Mouse (Mus musculus): ENCODE data around the gene Pard6b.
A peak's percentile ranks its signal among the peaks of the same experiment; 100 is the strongest.
"Not testable (repeated sequence)": the region's sequence is repeated elsewhere in the genome, so short reads cannot be mapped to it uniquely, and the experiment has no call there.

The Pard6b gene

GRCm38 (mm10) chr2:168080431-168081246 is at the start of gene Pard6b:
Gene Pard6b, plus strand, starts transcription at chr2:168081004.
- peak; percentile 100 for DNase-seq

- DNase-seq, result no peak
Measured at GRCm38 (mm10) chr2:168031842-168032241, 49.0 kb upstream of the Pard6b start.

- DNase-seq, result no peak
Measured at GRCm38 (mm10) chr2:168033905-168034304, 46.9 kb upstream of the Pard6b start.

GRCm38 (mm10) chr2:168035907-168036306 is 44.9 kb upstream of the Pard6b start:
- DNase-seq, result no peak

- DNase-seq, result no peak
Measured at GRCm38 (mm10) chr2:168037063-168037462, 43.7 kb upstream of the Pard6b start.

DNA sequence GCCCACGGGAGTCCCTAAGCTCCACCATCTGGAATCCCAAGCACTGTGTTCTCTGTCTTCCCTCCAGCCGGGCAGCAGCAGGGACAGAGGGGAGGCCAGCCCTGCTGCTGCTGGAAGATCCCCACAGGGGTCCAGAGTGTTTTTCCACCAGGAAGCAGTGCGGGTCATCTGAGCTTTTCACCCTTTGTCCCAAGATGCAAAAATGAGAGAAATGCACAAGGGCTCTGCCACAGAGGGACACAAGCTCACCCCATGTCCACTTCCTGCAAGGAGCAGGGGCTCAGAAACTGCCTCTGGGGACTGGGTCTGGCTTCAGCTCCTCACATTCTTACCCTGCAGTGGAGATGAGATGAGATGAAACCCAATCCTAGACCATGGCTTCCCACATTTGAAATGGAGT is 40.1 kb upstream of the Pard6b start:
- DNase-seq, result no peak

DNA sequence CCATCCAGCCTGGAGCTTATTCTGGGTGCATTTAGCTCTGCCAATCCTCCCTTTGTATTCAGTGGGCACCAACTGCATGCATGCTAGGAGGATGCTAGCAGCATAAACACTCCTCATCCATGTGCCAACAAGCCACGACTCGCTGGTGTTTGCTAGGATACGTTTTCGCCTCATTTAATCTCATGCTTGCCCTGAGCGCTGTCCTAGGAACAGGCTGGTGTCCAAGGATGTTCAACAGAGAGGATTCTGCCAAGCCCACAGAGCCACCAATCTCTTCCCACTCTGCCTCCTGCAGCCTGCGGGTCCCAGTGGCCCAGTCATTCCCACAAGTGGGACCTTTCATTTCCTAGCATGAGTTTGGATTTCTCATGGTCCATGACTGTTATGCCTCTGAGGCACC is 38.8 kb upstream of the Pard6b start:
- DNase-seq, result peak; percentile 25

DNA sequence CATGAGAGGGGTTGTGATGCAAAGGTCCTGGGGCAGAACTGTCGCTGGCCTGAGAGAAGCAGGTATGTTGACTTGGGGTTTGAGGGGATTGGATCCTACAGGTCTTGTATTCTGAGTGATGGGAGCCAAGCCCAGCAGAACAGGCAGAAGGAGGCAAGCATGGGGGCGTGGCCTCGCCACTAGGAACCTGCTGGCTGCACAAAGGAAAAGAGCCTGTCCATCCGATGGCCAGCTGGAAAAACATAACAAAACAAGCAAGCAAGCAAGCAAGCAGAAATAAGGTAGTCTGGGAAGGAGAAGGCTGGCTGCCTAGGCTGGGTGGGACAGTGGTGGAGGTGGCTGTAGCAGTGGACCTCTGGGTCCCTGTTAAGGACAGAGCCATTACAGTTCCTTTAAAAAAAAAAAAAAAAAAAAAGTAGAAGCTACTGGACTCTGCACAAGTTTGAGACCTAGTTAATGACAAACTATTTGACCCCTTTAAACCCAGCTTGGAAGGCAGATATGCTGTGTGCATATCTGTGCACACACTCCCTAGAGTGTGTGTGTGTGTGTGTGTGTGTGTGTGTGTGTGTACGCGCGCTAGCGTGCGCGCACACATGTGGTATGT is 36.0 kb upstream of the Pard6b start:
- no peak for DNase-seq

GRCm38 (mm10) chr2:168045357-168045756 is 35.4 kb upstream of the Pard6b start:
- no peak for DNase-seq

DNA sequence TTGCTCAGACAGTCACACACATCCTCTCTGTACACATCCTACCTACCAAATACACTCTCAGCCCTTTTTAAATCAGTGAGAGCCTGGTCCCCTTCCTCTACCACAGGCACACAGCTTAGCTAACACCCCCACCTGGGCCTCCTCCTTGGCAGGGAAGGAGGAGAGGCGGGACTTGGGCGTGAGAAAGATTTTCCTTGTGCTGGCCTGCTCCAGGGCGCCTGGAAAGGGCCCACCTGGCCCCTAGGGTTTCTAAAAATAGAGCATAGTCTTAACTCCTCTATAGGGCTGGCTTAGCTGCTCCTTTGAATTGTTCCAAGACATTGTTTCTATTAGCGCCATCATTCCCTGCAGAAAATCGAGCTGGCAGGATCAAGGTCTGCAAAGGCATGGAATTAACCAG is 35.0 kb upstream of the Pard6b start:
- no peak for DNase-seq

DNA sequence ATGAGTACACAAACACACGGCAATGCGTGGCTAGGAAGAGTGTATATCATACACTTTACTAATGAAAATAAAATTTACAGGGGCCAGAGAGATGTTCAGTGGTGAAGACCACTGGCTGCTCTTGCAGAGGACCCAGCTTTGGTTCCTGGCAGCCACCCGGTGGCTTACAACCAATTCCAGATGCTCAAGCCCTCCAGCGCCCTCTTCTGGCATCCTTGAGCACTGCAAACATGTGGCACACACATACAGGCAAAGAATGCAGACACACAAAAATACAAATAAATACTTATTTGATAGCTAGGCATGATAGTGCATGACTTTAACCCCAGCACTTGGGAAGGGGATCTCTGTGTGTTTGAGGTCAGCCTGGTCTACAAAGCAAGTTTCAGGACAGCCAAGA is 34.3 kb upstream of the Pard6b start:
- no peak for DNase-seq

DNA sequence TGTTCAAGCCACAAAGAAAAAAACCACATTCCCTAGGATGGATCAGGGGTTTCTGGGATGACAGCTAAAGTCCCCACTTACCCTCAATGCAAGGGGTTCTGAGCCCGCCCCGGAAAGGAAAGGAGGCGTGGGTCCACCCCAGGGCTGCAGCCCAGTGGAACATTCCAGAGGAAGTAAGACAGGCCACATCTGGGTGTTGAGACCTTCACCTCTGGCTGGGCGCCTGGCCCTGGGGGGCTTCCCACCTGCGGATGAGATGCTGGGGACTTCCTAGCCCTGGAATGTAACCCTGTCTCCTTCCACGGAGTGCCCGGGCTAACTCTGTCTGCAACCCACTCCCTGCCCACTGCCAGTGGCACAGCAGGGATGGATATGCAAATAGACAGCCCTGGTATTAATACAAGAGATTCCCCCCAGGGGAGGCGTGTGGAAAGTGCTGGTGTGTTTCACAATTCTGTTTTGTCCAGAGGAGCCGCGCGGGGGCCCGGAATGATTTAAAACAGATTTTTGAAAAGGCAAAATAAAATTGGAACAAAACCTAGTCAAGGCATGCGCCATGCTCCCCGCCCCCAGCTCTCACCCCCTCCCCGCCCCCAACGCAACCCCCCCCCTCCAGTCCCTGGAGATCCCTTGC is 31.7 kb upstream of the Pard6b start:
- DNase-seq, result no peak

- no peak for DNase-seq
Measured at GRCm38 (mm10) chr2:168050000-168050942, 30.5 kb upstream of the Pard6b start.

- DNase-seq, result no peak
Measured at GRCm38 (mm10) chr2:168052156-168052555, 28.6 kb upstream of the Pard6b start.

DNA sequence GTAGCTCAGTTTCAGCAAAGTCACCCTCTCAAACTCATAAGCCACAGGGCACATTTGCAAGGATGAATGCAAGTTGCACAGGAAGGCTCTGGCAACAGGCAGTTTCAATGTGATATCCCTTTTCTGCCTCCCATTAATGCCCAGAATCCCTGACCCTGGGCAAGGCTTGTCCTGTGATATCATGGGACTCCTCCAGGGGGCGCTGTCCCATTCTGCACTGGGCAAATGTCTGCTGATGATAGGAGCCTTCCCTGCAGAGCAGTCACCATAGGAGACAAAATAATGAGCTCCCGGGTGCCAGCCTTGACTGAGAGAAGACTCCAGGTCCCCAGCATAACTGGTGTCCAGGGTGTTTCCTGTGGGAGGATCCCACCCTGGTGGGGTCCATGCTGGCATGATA is 28.1 kb upstream of the Pard6b start:
- no peak for DNase-seq

GRCm38 (mm10) chr2:168054142-168054541 is 26.7 kb upstream of the Pard6b start:
- DNase-seq, result no peak

DNA sequence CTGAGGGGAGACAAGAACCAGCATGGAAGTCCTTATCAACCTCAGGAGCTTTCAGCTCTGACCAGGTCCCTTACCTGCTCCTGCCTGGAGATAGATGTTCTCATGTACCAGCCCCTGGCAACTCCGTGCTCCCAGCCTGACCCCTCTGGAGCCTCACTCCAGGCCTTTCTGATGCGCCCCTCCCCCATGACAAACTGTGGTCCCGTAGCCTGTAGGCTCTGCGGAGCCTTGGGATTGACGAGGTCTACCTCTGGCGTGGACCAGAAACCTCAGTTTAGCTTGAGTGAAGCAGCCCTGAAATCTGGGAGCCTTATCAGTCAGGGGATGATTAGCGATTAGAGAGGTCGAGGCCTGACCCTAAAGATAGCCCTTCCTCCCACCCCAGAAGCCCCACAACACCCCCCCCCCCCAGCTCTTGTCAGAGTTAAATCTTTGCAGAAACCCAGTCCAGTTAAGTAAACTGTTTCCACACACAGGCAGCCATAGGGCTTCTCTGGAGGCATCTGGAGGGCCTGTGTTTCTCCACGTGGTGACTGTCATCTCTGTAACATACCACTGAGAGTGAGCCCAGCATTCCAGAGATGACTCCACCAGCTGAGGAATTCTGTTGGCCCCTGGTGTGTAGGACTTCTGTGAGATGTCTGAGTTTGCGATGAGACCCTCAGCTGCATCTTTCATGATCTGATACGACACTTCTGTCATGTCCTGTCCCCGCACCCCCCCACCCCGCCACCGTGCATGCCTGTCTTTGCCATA is 24.7 kb upstream of the Pard6b start:
- DNase-seq, result no peak

DNA sequence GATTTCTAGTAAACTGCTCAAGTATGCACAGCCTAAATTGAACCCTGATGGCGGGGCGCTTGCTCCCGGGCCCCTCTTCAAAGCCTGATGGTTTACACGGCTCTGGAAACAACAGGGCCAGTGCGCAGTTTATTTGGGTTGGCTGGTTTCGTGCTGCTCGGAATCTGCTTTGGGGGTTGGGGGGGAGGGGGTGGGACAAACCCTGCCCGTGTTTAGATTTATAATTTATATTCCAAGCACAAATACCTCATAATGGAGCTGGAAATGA is 24.2 kb upstream of the Pard6b start:
- DNase-seq, result no peak

GRCm38 (mm10) chr2:168057876-168058275 is 22.9 kb upstream of the Pard6b start:
- not testable (repeated sequence) for DNase-seq

GRCm38 (mm10) chr2:168058488-168059199 is 22.2 kb upstream of the Pard6b start:
- DNase-seq, result no peak

DNA sequence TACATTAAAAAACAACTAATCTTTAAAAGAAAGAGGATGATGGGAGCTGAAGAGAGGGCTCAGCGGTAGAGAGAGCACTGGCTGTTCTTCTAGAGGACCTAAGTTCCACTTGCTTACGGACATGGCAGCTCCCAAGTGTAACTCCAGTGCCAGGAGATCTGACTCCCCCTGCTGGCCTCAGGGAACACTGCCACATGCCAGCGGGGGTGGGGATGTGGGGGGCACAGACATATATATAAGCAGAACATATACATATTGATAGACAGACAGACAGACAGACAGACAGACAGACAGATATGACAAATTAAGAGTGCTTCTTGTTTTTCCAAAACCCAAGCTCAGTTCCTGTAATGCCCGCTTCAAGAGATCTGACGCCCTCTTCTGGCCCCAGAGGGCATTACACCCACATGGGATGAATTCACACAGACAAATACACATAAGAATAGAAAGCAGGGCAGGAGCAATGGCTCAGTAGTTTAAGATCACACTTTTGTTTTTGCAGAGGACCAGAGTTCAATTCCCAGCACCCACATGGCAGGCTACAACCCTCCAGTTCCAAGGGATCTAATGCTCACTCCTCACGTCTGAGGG is 21.5 kb upstream of the Pard6b start:
- DNase-seq, result no peak

All from cerebellum, adult 9-11 months (tissue).